Mouse (Mus musculus) NIH3T3 (cell line): Measurements from ENCODE around the gene Gm28490.
"Not testable (repeated sequence)": the region's sequence is repeated elsewhere in the genome, so short reads cannot be mapped to it uniquely, and the experiment has no call there.

ENCODE experiments used
- DNase-seq: peaks from one replicate; pipeline ENCODE4 v3.0.0-alpha.2; 2012; ENCODE audit warnings: low read depth

Gm28490 gene

DNA sequence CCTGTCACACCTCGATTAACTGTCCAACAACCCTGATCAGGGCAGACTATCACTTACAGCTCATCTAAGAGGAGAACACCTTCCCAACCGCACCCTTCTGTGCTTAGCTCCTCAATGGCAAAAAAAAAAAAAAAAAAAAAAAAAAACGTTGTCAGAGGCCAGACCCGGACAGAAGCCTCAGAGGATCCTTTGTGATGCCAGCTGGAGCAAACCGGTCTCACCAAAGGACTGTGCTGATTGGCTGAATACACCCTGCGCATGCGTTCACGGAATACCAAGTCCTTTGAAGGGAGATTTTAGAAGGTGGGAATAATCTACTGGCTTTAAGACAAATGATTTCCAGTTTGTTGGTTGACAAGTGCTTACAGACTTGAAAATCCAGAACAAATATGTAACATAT is at the start of gene Gm28490:
Gm28490 (minus strand) TSS at position 101 of the 400 bp plus-strand sequence.
- not testable (repeated sequence) for DNase-seq
